Mouse (Mus musculus) lung, adult 2 months (tissue): Measurements from ENCODE around the gene Bloc1s4.

Source experiments
- CTCF ChIP-seq: fragments of 200-500 bp; IDR thresholded peaks from 2 replicates; pipeline ENCODE4 v1.5.1; 2011; ENCODE audit warnings: mild to moderate bottlenecking, low read length, control low read depth; ENCODE audit not compliant: insufficient read depth
- POLR2A ChIP-seq: fragments of 200-500 bp; IDR thresholded peaks from 2 replicates; pipeline ENCODE4 v1.6.1; 2011; ENCODE audit warnings: low read depth, mild to moderate bottlenecking, control low read depth, low read length, borderline replicate concordance; ENCODE audit errors: extremely low read depth

GRCm38 (mm10) chr5:36723356-36723755, 25.1 kb downstream of the Bloc1s4 start:
- TF ChIP-seq CTCF (no peak), POLR2A (no peak)
